Mouse (Mus musculus) gastrocnemius, postnatal 10 days (tissue): ENCODE measurements at regions not wholly inside any gene's neighbourhood (a gene's known extent, or its start where the extent isn't known, plus 50 kb on each side); places are given as distances from the start of the nearest gene placed in this dataset.

Source experiments
- DNase-seq: peaks from one replicate; pipeline ENCODE4 v3.0.0; 2021; ENCODE audit warnings: mixed read lengths

- no peak for DNase-seq
Measured at GRCm38 (mm10) chr2:9267675-9268074, 613.4 kb upstream of the 4930412O13Rik start.

GRCm38 (mm10) chr2:9283441-9283840 lies 597.6 kb upstream of the 4930412O13Rik start:
- no peak for DNase-seq

- no peak for DNase-seq
Measured at GRCm38 (mm10) chr2:9285800-9286199, 595.3 kb upstream of the 4930412O13Rik start.

- DNase-seq, result no peak
Measured at GRCm38 (mm10) chr2:9287077-9287476, 594.0 kb upstream of the 4930412O13Rik start.

GRCm38 (mm10) chr2:9287623-9288022 lies 593.4 kb upstream of the 4930412O13Rik start:
- no peak for DNase-seq

GRCm38 (mm10) chr2:9331630-9332352 lies 549.3 kb upstream of the 4930412O13Rik start:
- DNase-seq, result no peak

GRCm38 (mm10) chr2:9348982-9349381 lies 532.1 kb upstream of the 4930412O13Rik start:
- DNase-seq, result no peak

- no peak for DNase-seq
Measured at GRCm38 (mm10) chr2:9349994-9350393, 531.1 kb upstream of the 4930412O13Rik start.

- DNase-seq, result no peak
Measured at GRCm38 (mm10) chr2:9352190-9352589, 528.9 kb upstream of the 4930412O13Rik start.

GRCm38 (mm10) chr2:9360020-9360419 lies 521.0 kb upstream of the 4930412O13Rik start:
- DNase-seq, result no peak

- no peak for DNase-seq
Measured at GRCm38 (mm10) chr2:9367801-9368584, 513.1 kb upstream of the 4930412O13Rik start.

GRCm38 (mm10) chr2:9369572-9369971 lies 511.5 kb upstream of the 4930412O13Rik start:
- DNase-seq, result no peak

- DNase-seq, result no peak
Measured at GRCm38 (mm10) chr2:9386566-9386965, 494.5 kb upstream of the 4930412O13Rik start.

- DNase-seq, result no peak
Measured at GRCm38 (mm10) chr2:9388058-9388457, 493.0 kb upstream of the 4930412O13Rik start.

GRCm38 (mm10) chr2:9395379-9395999 lies 485.6 kb upstream of the 4930412O13Rik start:
- DNase-seq, result no peak

- DNase-seq, result no peak
Measured at GRCm38 (mm10) chr2:9401461-9401860, 479.6 kb upstream of the 4930412O13Rik start.

- no peak for DNase-seq
Measured at GRCm38 (mm10) chr2:9402281-9402680, 478.8 kb upstream of the 4930412O13Rik start.

GRCm38 (mm10) chr2:9409075-9409474 lies 472.0 kb upstream of the 4930412O13Rik start:
- DNase-seq, result no peak

- no peak for DNase-seq
Measured at GRCm38 (mm10) chr2:9422686-9423085, 458.4 kb upstream of the 4930412O13Rik start.

GRCm38 (mm10) chr2:9423534-9423933 lies 457.5 kb upstream of the 4930412O13Rik start:
- no peak for DNase-seq

GRCm38 (mm10) chr2:9433110-9433940 lies 447.7 kb upstream of the 4930412O13Rik start:
- DNase-seq, result no peak
